Mouse (Mus musculus) lung, postnatal 0 days (tissue): ENCODE results near the gene Cfdp1.

Experiments used
- CTCF ChIP-seq: IDR thresholded peaks from 2 replicates; pipeline ENCODE4 v1.5.1; 2016; ENCODE audit warnings: antibody characterized with exemption, mild to moderate bottlenecking
- EP300 ChIP-seq: IDR thresholded peaks from 2 replicates; pipeline ENCODE4 v1.6.1; 2016; ENCODE audit warnings: antibody characterized with exemption, mild to moderate bottlenecking, control low read depth

DNA sequence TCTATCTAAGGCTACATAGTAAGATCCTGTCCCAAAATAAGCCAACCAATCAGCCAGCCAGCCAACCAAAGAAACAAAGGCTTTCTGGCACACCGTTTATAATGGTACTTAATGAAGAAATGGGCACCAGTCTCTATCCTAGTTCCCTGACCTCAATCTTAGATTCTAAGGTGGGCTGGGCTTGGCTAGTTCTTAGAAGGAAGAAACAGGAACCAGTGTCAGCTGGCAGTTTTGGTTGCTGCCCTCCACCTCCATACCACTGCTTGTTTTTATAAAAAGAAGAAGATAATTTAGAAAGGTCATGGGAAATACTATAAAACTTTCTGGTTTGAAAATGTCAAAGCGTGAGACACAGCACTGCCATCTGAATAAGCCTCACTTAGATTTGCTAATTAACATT is 68.0 kb downstream of the Cfdp1 start:
- TF ChIP-seq CTCF (no peak), EP300 (no peak)
